Mouse (Mus musculus) right cerebral cortex, postnatal 36 days (tissue): ENCODE results near the gene AW822073.
"Not testable (repeated sequence)": the region's sequence is repeated elsewhere in the genome, so short reads cannot be mapped to it uniquely, and the experiment has no call there.

ENCODE experiments used
- DNase-seq, 2 experiments: peaks; one replicate each; pipeline ENCODE4 v3.0.0; 2022; ENCODE audit warnings: low spot score in 2 of 2, mixed read lengths in 1 of 2

Gene AW822073

GRCm38 (mm10) chr10:58224827-58225785, at the start of gene AW822073:
AW822073 (minus strand) TSS chr10:58224930.
- DNase-seq, result peak in 1 of 2 experiments; percentile 44

- no peak for DNase-seq
These were observed 33.7 kb upstream of the AW822073 start for GRCm38 (mm10) chr10:58258466-58258865.

- no peak for DNase-seq
These were observed 31.2 kb upstream of the AW822073 start for GRCm38 (mm10) chr10:58255954-58256353.

- peak; percentile 91 to 92 for DNase-seq
These were observed 30.6 kb upstream of the AW822073 start, which contains the start of gene Gcc2 for GRCm38 (mm10) chr10:58255213-58255892. Gcc2 (plus strand) TSS chr10:58255497.

GRCm38 (mm10) chr10:58254635-58255175, 30.0 kb upstream of the AW822073 start:
- DNase-seq, result no peak

GRCm38 (mm10) chr10:58249535-58249934, 24.8 kb upstream of the AW822073 start:
- DNase-seq, result no peak

- peak in 1 of 2 experiments; percentile 57 for DNase-seq
These were observed 14.4 kb upstream of the AW822073 start for GRCm38 (mm10) chr10:58238984-58239740.

GRCm38 (mm10) chr10:58236613-58237012, 11.9 kb upstream of the AW822073 start, which contains the start of gene Gm4981:
Gm4981 (minus strand) TSS chr10:58236701.
- DNase-seq, result no peak

- not testable (repeated sequence) for DNase-seq
These were observed 10.3 kb upstream of the AW822073 start for GRCm38 (mm10) chr10:58234985-58235384.

- DNase-seq, result not testable (repeated sequence)
These were observed 9.0 kb upstream of the AW822073 start for GRCm38 (mm10) chr10:58233740-58234121.

GRCm38 (mm10) chr10:58233054-58233739, 8.5 kb upstream of the AW822073 start:
- not testable (repeated sequence) for DNase-seq

GRCm38 (mm10) chr10:58232641-58232969, 7.9 kb upstream of the AW822073 start, which contains the start of gene Duxf3:
Duxf3 (minus strand) TSS chr10:58232675.
- DNase-seq, result not testable (repeated sequence)

- peak; percentile 77 to 79 for DNase-seq
These were observed 7.3 kb upstream of the AW822073 start for GRCm38 (mm10) chr10:58231779-58232640.

GRCm38 (mm10) chr10:58231088-58231487, 6.4 kb upstream of the AW822073 start:
- DNase-seq, result not testable (repeated sequence)

- DNase-seq, result not testable (repeated sequence)
These were observed 5.3 kb upstream of the AW822073 start for GRCm38 (mm10) chr10:58230021-58230420.

GRCm38 (mm10) chr10:58227798-58228197, 3.1 kb upstream of the AW822073 start:
- DNase-seq, result not testable (repeated sequence)

- DNase-seq, result not testable (repeated sequence)
These were observed 1.6 kb upstream of the AW822073 start for GRCm38 (mm10) chr10:58226357-58226756.

GRCm38 (mm10) chr10:58223972-58224805, 541 bp downstream of the AW822073 start:
- peak; percentile 73 to 74 for DNase-seq

- DNase-seq, result not testable (repeated sequence)
These were observed 1.6 kb downstream of the AW822073 start for GRCm38 (mm10) chr10:58223161-58223560.
